Mouse (Mus musculus): ENCODE measurements around the gene Nedd9. TPM values are rescaled to one million over a fixed set of nuclear protein-coding genes. Genes with fewer than 3 reads are reported as not detected.

Nedd9 gene
- total and polyA plus RNA-seq, 3 experiments, result 0.15 to 0.25 TPM; not detected in 1

GRCm38 (mm10) chr13:41510631-41511419 is 23.7 kb upstream of the Nedd9 start:
- H3K4me3 ChIP-seq (ENCODE audit: control insufficient read depth in 1 of 2, insufficient read depth in 1 of 2, low read depth in 2 of 2, low read length in 2 of 2), result no peak overlapping the region
- H3K79me2 ChIP-seq (ENCODE audit: control insufficient read depth, insufficient read depth, low read length, poor library complexity), result no peaks in the 10 kb centered on the region
- DNase-seq (ENCODE audit: low read depth, low spot score), result no peak
- no peak for TF ChIP-seq BHLHE40 (IDR thresholded peaks at IDR 0.05; ENCODE audit: borderline replicate concordance, low read depth, low read length)
- no peak for TF ChIP-seq ELF1 (IDR thresholded peaks at IDR 0.05; ENCODE audit: low read depth, low read length)
- TF ChIP-seq E2F4 (IDR thresholded peaks at IDR 0.05; ENCODE audit: borderline replicate concordance, low read depth, low read length), result no peak
- no peak for TF ChIP-seq MAFK (IDR thresholded peaks at IDR 0.05; ENCODE audit: borderline replicate concordance, low read depth, low read length)
- no peak for TF ChIP-seq MYB (IDR thresholded peaks at IDR 0.05; ENCODE audit: low read depth, low read length)
- no peak for TF ChIP-seq ZC3H11A (IDR thresholded peaks at IDR 0.05; ENCODE audit: low read depth, low read length)
- no peak for TF ChIP-seq POLR2AphosphoS2 (IDR thresholded peaks at IDR 0.05; ENCODE audit: low read length)
- no peak for TF ChIP-seq USF2 (IDR thresholded peaks at IDR 0.05; ENCODE audit: borderline replicate concordance in 1 of 2, insufficient read depth in 1 of 2, low read depth in 1 of 2, low read length in 2 of 2)
- no peak for TF ChIP-seq ZNF384 (IDR thresholded peaks at IDR 0.05; ENCODE audit: low read depth, low read length)
- TF ChIP-seq MXI1 (IDR thresholded peaks at IDR 0.05; ENCODE audit: low read depth, low read length), result no peak
- TF ChIP-seq JUND (IDR thresholded peaks at IDR 0.05; ENCODE audit: low read depth, low read length), result no peak
- no peak for TF ChIP-seq MYC (IDR thresholded peaks at IDR 0.05; ENCODE audit: low read depth, low read length)
- no peak for TF ChIP-seq SIN3A (IDR thresholded peaks at IDR 0.05; ENCODE audit: low read length)
- TF ChIP-seq GABPA (IDR thresholded peaks at IDR 0.05; ENCODE audit: low read depth, low read length), result no peak
- no peaks in the 10 kb centered on the region for H3K9me3 ChIP-seq (replicated peaks; ENCODE audit: insufficient read depth, low read length)
- H3K9ac ChIP-seq (ENCODE audit: control insufficient read depth, low read depth, low read length, poor library complexity, severe bottlenecking), result no peak overlapping the region
- no peaks in the 10 kb centered on the region for H3K27me3 ChIP-seq (ENCODE audit: control insufficient read depth in 1 of 2, insufficient read depth in 2 of 2, low read length in 2 of 2)
- no peak overlapping the region for H3K27ac ChIP-seq (ENCODE audit: control insufficient read depth, low read depth, low read length)
- no peaks in the 10 kb centered on the region for H3K4me1 ChIP-seq (ENCODE audit: control insufficient read depth in 1 of 2, insufficient read depth in 2 of 2, low read length in 2 of 2)
- no peaks in the 10 kb centered on the region for H3K36me3 ChIP-seq (ENCODE audit: control insufficient read depth in 1 of 2, insufficient read depth in 2 of 2, low read length in 2 of 2)

GRCm38 (mm10) chr13:41505594-41505993 is 18.4 kb upstream of the Nedd9 start:
- no peaks in the 10 kb centered on the region for H3K9me3 ChIP-seq (replicated peaks; ENCODE audit: insufficient read depth, low read length)
- no peak overlapping the region for H3K9ac ChIP-seq (ENCODE audit: control insufficient read depth, low read depth, low read length, poor library complexity, severe bottlenecking)
- no peak overlapping the region for H3K27ac ChIP-seq (ENCODE audit: control insufficient read depth, low read depth, low read length)
- H3K4me1 ChIP-seq (ENCODE audit: control insufficient read depth in 1 of 2, insufficient read depth in 2 of 2, low read length in 2 of 2), result no peaks in the 10 kb centered on the region
- H3K36me3 ChIP-seq (ENCODE audit: control insufficient read depth in 1 of 2, insufficient read depth in 2 of 2, low read length in 2 of 2), result no peaks in the 10 kb centered on the region
- H3K4me3 ChIP-seq (ENCODE audit: control insufficient read depth in 1 of 2, insufficient read depth in 1 of 2, low read depth in 2 of 2, low read length in 2 of 2), result no peak overlapping the region
- DNase-seq (ENCODE audit: low read depth, low spot score), result no peak
- TF ChIP-seq MXI1 (IDR thresholded peaks at IDR 0.05; ENCODE audit: low read depth, low read length) (no peak), RCOR1 (IDR thresholded peaks at IDR 0.05; ENCODE audit: low read depth, low read length) (no peak), MYB (IDR thresholded peaks at IDR 0.05; ENCODE audit: low read depth, low read length) (no peak), E2F4 (IDR thresholded peaks at IDR 0.05; ENCODE audit: borderline replicate concordance, low read depth, low read length) (no peak), USF2 (IDR thresholded peaks at IDR 0.05; ENCODE audit: borderline replicate concordance in 1 of 2, insufficient read depth in 1 of 2, low read depth in 1 of 2, low read length in 2 of 2) (no peak), KAT2A (conservative IDR thresholded peaks at IDR 0.05; ENCODE audit: low read depth, low read length) (no peak), CTCF (IDR thresholded peaks at IDR 0.05 in 2 of 3, conservative IDR thresholded peaks at IDR 0.05 in 1 of 3; ENCODE audit: control insufficient read depth in 1 of 3, insufficient read depth in 1 of 3, low read depth in 2 of 3, low read length in 3 of 3, poor library complexity in 1 of 3, severe bottlenecking in 1 of 3) (no peak), SMC3 (IDR thresholded peaks at IDR 0.05; ENCODE audit: low read depth, low read length) (no peak), USF1 (IDR thresholded peaks at IDR 0.05; ENCODE audit: low read depth, low read length) (no peak), JUND (IDR thresholded peaks at IDR 0.05; ENCODE audit: low read depth, low read length) (no peak), ELF1 (IDR thresholded peaks at IDR 0.05; ENCODE audit: low read depth, low read length) (no peak)
- no peaks in the 10 kb centered on the region for H3K79me2 ChIP-seq (ENCODE audit: control insufficient read depth, insufficient read depth, low read length, poor library complexity)
- H3K27me3 ChIP-seq (ENCODE audit: control insufficient read depth in 1 of 2, insufficient read depth in 2 of 2, low read length in 2 of 2), result no peaks in the 10 kb centered on the region
